ENCODE assay signal across 12 mouse cellular contexts in genomic region chr6:54042142-54042541, GRCm38 (mm10). TPM values are rescaled to one million over a fixed set of nuclear protein-coding genes. Genes with fewer than 3 reads are reported as not detected.
A peak's percentile ranks its signal among the peaks of the same experiment; 100 is the strongest.
DNase-seq lines count a peak whose midpoint lies in the region; ATAC-seq and TF ChIP-seq lines count a peak whose summit lies in the region.
"Had no signal": no experiment of that assay in that cellular context is flagged by ENCODE, and none has a peak within 500 bp of the region (broad histone marks: within the 10 kb centered on the region; RNA-seq: fewer than 3 reads in every experiment).

No protein-coding gene starts in this region.

- 11% methylated on average over 1 of the region's 1 CpGs for WGBS in cerebellum, adult 2 months
- WGBS in forebrain, postnatal 0 days, result 61% methylated on average over 1 of the region's 1 CpGs
- WGBS in neural tube, embryonic 14.5 days, result 74% methylated on average over 1 of the region's 1 CpGs

- peak overlapping the region; percentile 63 for H3K4me3 ChIP-seq in cerebellum, adult 2 months (replicated peaks; ENCODE audit: insufficient read depth, low read depth, low read length)
- peak overlapping the region; percentile 73; the same call in 1 of the 2 replicates for H3K4me3 ChIP-seq in forebrain, postnatal 0 days (ENCODE audit: low read depth, low read length)
- H3K4me3 ChIP-seq in neural tube, embryonic 14.5 days (ENCODE audit: low read depth, low read length), result no peak overlapping the region
- H3K4me3 ChIP-seq: embryonic facial prominence, embryonic 13.5 days had no signal

- peak; percentile 40 to 71 for DNase-seq in kidney, postnatal 25 days
- DNase-seq in kidney, postnatal 4 days, result no peak
- DNase-seq in cerebellum, adult 2 months, result peak; percentile 78 to 88
- DNase-seq in forebrain, postnatal 0 days, result no peak
- no peak for DNase-seq in frontal cortex, postnatal 14 days (ENCODE audit: low spot score in 2 of 2)
- DNase-seq in c-Kit-positive CD71-positive TER-119-positive erythroid progenitor cells, embryonic 14.5 days (ENCODE audit: low spot score), result no peak
- DNase-seq in lung, postnatal 25 days (ENCODE audit: low spot score), result no peak
- DNase-seq: heart, postnatal 4 days; layer of hippocampus, postnatal 36 days; right cerebral cortex, adult 18-20 months had no signal

- no peak for TF ChIP-seq CTCF in cerebellum, adult 2 months (IDR thresholded peaks at IDR 0.05; ENCODE audit: borderline replicate concordance, insufficient read depth, low read depth, low read length)
- TF ChIP-seq CTCF in forebrain, postnatal 0 days (IDR thresholded peaks at IDR 0.05; ENCODE audit: low read depth), result no peak

- ATAC-seq in forebrain, postnatal 0 days, result no peak
- ATAC-seq in neural tube, embryonic 14.5 days (ENCODE audit: low read depth), result no peak

- H3K27ac ChIP-seq in cerebellum, adult 2 months (ENCODE audit: insufficient read depth, low read length), result peak overlapping the region; percentile 98
- H3K27ac ChIP-seq in forebrain, postnatal 0 days (ENCODE audit: low read depth, low read length), result 0 out of 2 replicates have a peak overlapping the region, but pooled peaks have one; percentile 51
- no peak overlapping the region for H3K27ac ChIP-seq in neural tube, embryonic 14.5 days (ENCODE audit: low read depth, low read length)
- H3K27ac ChIP-seq: embryonic facial prominence, embryonic 13.5 days had no signal

- no peaks in the 10 kb centered on the region for H3K36me3 ChIP-seq in forebrain, postnatal 0 days (ENCODE audit: insufficient read depth)
- H3K36me3 ChIP-seq in neural tube, embryonic 14.5 days (ENCODE audit: control insufficient read depth, insufficient read depth, low read length), result no peaks in the 10 kb centered on the region
- H3K36me3 ChIP-seq: embryonic facial prominence, embryonic 13.5 days had no signal

- H3K9me3 ChIP-seq in forebrain, postnatal 0 days (ENCODE audit: low read length), result no peaks in the 10 kb centered on the region
- no peaks in the 10 kb centered on the region for H3K9me3 ChIP-seq in neural tube, embryonic 14.5 days (ENCODE audit: control insufficient read depth, low read length)
- H3K9me3 ChIP-seq: embryonic facial prominence, embryonic 13.5 days had no signal

- H3K27me3 ChIP-seq in cerebellum, adult 2 months (ENCODE audit: control insufficient read depth, insufficient read depth, low read length), result no peaks in the 10 kb centered on the region
- H3K27me3 ChIP-seq in forebrain, postnatal 0 days (ENCODE audit: insufficient read depth, low read length), result no peaks in the 10 kb centered on the region
- H3K27me3 ChIP-seq in neural tube, embryonic 14.5 days (ENCODE audit: control insufficient read depth, insufficient read depth, low read length), result no peaks in the 10 kb centered on the region; the same call in 1 of the 2 replicates

- TF ChIP-seq POLR2A in cerebellum, adult 2 months (IDR thresholded peaks at IDR 0.05; ENCODE audit: borderline replicate concordance, insufficient read depth, low read length), result peak; percentile 54; the same call in 1 of the 2 replicates

- H3K9ac ChIP-seq in forebrain, postnatal 0 days, result peak overlapping the region; percentile 93; the same call in 1 of the 2 replicates
- H3K9ac ChIP-seq in neural tube, embryonic 14.5 days (replicated peaks; ENCODE audit: low read depth, low read length), result no peak overlapping the region; the same call in 1 of the 2 replicates
- H3K9ac ChIP-seq: embryonic facial prominence, embryonic 13.5 days had no signal

- peaks cover 18% of the 10 kb centered on the region for H3K4me1 ChIP-seq in cerebellum, adult 2 months (ENCODE audit: control insufficient read depth, insufficient read depth, low read length)
- H3K4me1 ChIP-seq in forebrain, postnatal 0 days (ENCODE audit: insufficient read depth), result peaks cover 8% of the 10 kb centered on the region
- H3K4me1 ChIP-seq in neural tube, embryonic 14.5 days (ENCODE audit: control insufficient read depth, insufficient read depth, low read length), result peaks cover 7% of the 10 kb centered on the region; the same call in 1 of the 2 replicates

- peak overlapping the region; percentile 70 for H3K4me2 ChIP-seq in forebrain, postnatal 0 days (ENCODE audit: low read depth)
- peak overlapping the region; percentile 88; the same call in 1 of the 2 replicates for H3K4me2 ChIP-seq in neural tube, embryonic 14.5 days (ENCODE audit: low read depth, low read length)

RNA-seq across cellular contexts. Expression of gene Chn2, which starts 2.8 kb away (rescaled TPM):
- 574 and 684 TPM in 2 replicates for polyA plus RNA-seq in cerebellum, adult 2 months (2012; rRNA removed)
- 43.9 and 49.4 TPM in 2 replicates for total RNA-seq in forebrain, postnatal 0 days (2014; rRNA removed)
- polyA plus RNA-seq in forebrain, postnatal 0 days (2015; fragmentation: Nextera tagmentation; extraction: Ambion mirVana), result 28.7 and 33.3 TPM in 2 replicates
- polyA plus RNA-seq in neural tube, embryonic 14.5 days (2014; fragmentation: Nextera tagmentation; extraction: Ambion mirVana), result 23.5 and 30.1 TPM in 2 replicates

Comparison
In these comparisons a context has a peak if more than half of its experiments do, and no peak if none do; other contexts are left out.
1. DNase-seq: peak in kidney, postnatal 25 days (2 of 2) and cerebellum, adult 2 months (2 of 2); none in kidney, postnatal 4 days (0 of 2), forebrain, postnatal 0 days (single experiment), frontal cortex, postnatal 14 days (0 of 2), c-Kit-positive CD71-positive TER-119-positive erythroid progenitor cells, embryonic 14.5 days (single experiment) and lung, postnatal 25 days (single experiment).
2. RNA of gene Chn2, which starts 2.8 kb away (polyA plus RNA-seq): 574 to 684 TPM in cerebellum, adult 2 months; 28.7 to 33.3 TPM in forebrain, postnatal 0 days and 23.5 to 30.1 TPM in neural tube, embryonic 14.5 days; every median in the first group is over 10 times any median in the second.